Mouse (Mus musculus): ENCODE measurements at regions not wholly inside any gene's neighbourhood (a gene's known extent, or its start where the extent isn't known, plus 50 kb on each side); places are given as distances from the start of the nearest gene placed in this dataset.
"Not testable (repeated sequence)": the region's sequence is repeated elsewhere in the genome, so short reads cannot be mapped to it uniquely, and the experiment has no call there.

DNA sequence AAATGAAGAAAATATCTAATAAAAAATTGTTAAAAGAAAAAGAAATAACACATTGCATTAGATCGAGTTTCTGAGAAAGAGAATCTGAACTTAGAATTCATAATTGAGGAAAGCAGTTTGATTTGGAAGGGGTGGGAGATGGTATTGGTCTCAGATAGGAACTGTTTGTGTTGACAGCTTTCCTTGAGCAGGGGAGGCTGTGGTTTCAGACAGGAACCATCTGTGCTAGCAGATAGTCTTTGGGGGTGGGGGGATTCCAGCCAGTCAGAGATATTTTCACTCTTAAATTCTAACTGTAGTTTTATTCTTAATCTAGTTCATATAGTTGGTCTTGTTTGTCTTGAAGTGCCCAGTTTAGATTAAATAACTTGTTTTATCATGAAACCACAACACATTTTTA is 205.3 kb upstream of the Olfr1507 start:
- not testable (repeated sequence) for TF ChIP-seq POLR2A, CTCF (IDR thresholded peaks at IDR 0.05; ENCODE audit: insufficient read depth, low read depth, low read length)

Measured in olfactory bulb, adult 2 months (tissue).